Mouse (Mus musculus): ENCODE results near the gene Il6ra. TPM values are rescaled to one million over a fixed set of nuclear protein-coding genes. Genes with fewer than 3 reads are reported as not detected.

The Il6ra gene
- polyA plus RNA-seq, 1 experiment: not detected

- no peaks in the 10 kb centered on the region; the same call in 1 of the 2 replicates for H3K4me1 ChIP-seq (ENCODE audit: control insufficient read depth, insufficient read depth, low read length)
- H3K27ac ChIP-seq (ENCODE audit: insufficient read depth, low read depth, low read length): no peak overlapping the region
- H3K4me3 ChIP-seq (ENCODE audit: insufficient read depth, low read depth, low read length): no peak overlapping the region
- 70% methylated on average over 8 of the region's 8 CpGs for WGBS
- TF ChIP-seq CTCF (IDR thresholded peaks at IDR 0.05; ENCODE audit: insufficient read depth, low read depth, low read length): no peak
- no peak for TF ChIP-seq POLR2A (IDR thresholded peaks at IDR 0.05; ENCODE audit: insufficient read depth, low read depth, low read length)
Observed at GRCm38 (mm10) chr3:89882556-89883181, 30.3 kb downstream of the Il6ra start.

GRCm38 (mm10) chr3:89880036-89880851 lies 32.8 kb downstream of the Il6ra start:
- Histone ChIP-seq H3K27ac (ENCODE audit: insufficient read depth, low read depth, low read length) (no peak overlapping the region), H3K4me3 (ENCODE audit: insufficient read depth, low read depth, low read length) (no peak overlapping the region), H3K4me1 (ENCODE audit: control insufficient read depth, insufficient read depth, low read length) (no peaks in the 10 kb centered on the region; the same call in 1 of the 2 replicates)
- WGBS: 77% methylated on average over 5 of the region's 5 CpGs
- TF ChIP-seq POLR2A (IDR thresholded peaks at IDR 0.05; ENCODE audit: insufficient read depth, low read depth, low read length) (no peak), CTCF (IDR thresholded peaks at IDR 0.05; ENCODE audit: insufficient read depth, low read depth, low read length) (no peak)

GRCm38 (mm10) chr3:89879326-89879725 lies 33.7 kb downstream of the Il6ra start:
- Histone ChIP-seq H3K4me3 (ENCODE audit: insufficient read depth, low read depth, low read length) (no peak overlapping the region), H3K27ac (ENCODE audit: insufficient read depth, low read depth, low read length) (no peak overlapping the region), H3K4me1 (ENCODE audit: control insufficient read depth, insufficient read depth, low read length) (no peaks in the 10 kb centered on the region; the same call in 1 of the 2 replicates)
- TF ChIP-seq POLR2A (IDR thresholded peaks at IDR 0.05; ENCODE audit: insufficient read depth, low read depth, low read length): no peak
- no peak for TF ChIP-seq CTCF (IDR thresholded peaks at IDR 0.05; ENCODE audit: insufficient read depth, low read depth, low read length)
- 73% methylated on average over 3 of the region's 3 CpGs for WGBS

DNA sequence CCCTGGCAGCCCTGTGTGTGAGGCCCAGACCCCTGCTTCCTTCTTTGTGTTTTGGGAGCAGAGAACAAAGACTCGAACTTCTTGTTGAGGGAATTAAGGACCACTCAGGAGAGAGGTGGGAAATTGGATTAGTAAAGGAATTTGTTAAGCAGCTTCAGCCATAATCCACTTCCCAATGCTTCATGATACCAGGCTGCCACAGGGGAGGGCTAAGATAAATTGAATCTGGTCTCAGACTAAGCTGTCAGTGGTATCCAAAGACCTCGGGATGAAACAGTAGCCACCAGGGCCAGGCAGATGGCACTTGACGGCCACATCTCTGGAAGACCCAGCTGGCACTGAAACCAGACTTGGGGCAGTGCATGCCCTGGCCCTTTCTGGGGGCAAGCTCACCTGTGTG lies 34.5 kb downstream of the Il6ra start:
- H3K27ac ChIP-seq (ENCODE audit: insufficient read depth, low read depth, low read length): no peak overlapping the region
- WGBS: 50% methylated on average over 3 of the region's 3 CpGs
- no peak for TF ChIP-seq CTCF (IDR thresholded peaks at IDR 0.05; ENCODE audit: insufficient read depth, low read depth, low read length)
- TF ChIP-seq POLR2A (IDR thresholded peaks at IDR 0.05; ENCODE audit: insufficient read depth, low read depth, low read length): no peak
- H3K4me1 ChIP-seq (ENCODE audit: control insufficient read depth, insufficient read depth, low read length): no peaks in the 10 kb centered on the region; the same call in 1 of the 2 replicates
- no peak overlapping the region for H3K4me3 ChIP-seq (ENCODE audit: insufficient read depth, low read depth, low read length)

DNA sequence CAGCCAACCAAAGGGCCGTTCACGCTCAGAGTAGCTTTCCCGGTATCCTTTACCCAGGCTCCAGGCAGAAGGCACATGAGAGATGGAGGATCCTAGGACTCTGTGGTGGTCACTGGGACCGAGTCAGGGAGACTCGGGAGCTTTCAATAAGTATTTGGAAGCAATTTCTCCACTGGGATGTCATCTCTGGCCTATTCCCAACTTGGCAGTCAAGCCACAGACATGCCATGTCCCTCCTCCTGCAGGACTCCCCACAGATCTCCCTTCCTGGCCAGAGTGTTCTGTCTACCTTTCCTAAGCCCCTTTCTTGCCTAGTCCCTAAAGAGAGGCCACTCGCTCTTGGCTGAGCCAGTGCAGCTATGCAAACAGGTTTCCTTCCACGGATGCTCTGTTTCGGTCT lies 35.9 kb downstream of the Il6ra start:
- TF ChIP-seq POLR2A (IDR thresholded peaks at IDR 0.05; ENCODE audit: insufficient read depth, low read depth, low read length) (no peak), CTCF (IDR thresholded peaks at IDR 0.05; ENCODE audit: insufficient read depth, low read depth, low read length) (no peak)
- 84% methylated on average over 8 of the region's 8 CpGs for WGBS
- no peak overlapping the region for H3K4me3 ChIP-seq (ENCODE audit: insufficient read depth, low read depth, low read length)

GRCm38 (mm10) chr3:89876469-89876868 lies 36.5 kb downstream of the Il6ra start:
- TF ChIP-seq POLR2A (IDR thresholded peaks at IDR 0.05; ENCODE audit: insufficient read depth, low read depth, low read length): no peak
- TF ChIP-seq CTCF (IDR thresholded peaks at IDR 0.05; ENCODE audit: insufficient read depth, low read depth, low read length): no peak
- Histone ChIP-seq H3K27ac (ENCODE audit: insufficient read depth, low read depth, low read length) (no peak overlapping the region), H3K4me3 (ENCODE audit: insufficient read depth, low read depth, low read length) (no peak overlapping the region), H3K4me1 (ENCODE audit: control insufficient read depth, insufficient read depth, low read length) (no peaks in the 10 kb centered on the region; the same call in 1 of the 2 replicates)
- 71% methylated on average over 4 of the region's 4 CpGs for WGBS

More for the DNA sequence above, 35.9 kb downstream of the Il6ra start:
- Histone ChIP-seq H3K4me1 (ENCODE audit: control insufficient read depth, insufficient read depth, low read length) (no peaks in the 10 kb centered on the region; the same call in 1 of the 2 replicates), H3K27ac (ENCODE audit: insufficient read depth, low read depth, low read length) (no peak overlapping the region)

- 79% methylated on average over 8 of the region's 8 CpGs for WGBS
- Histone ChIP-seq H3K4me1 (ENCODE audit: control insufficient read depth, insufficient read depth, low read length) (no peaks in the 10 kb centered on the region; the same call in 1 of the 2 replicates), H3K4me3 (ENCODE audit: insufficient read depth, low read depth, low read length) (no peak overlapping the region), H3K27ac (ENCODE audit: insufficient read depth, low read depth, low read length) (no peak overlapping the region)
- TF ChIP-seq CTCF (IDR thresholded peaks at IDR 0.05; ENCODE audit: insufficient read depth, low read depth, low read length) (no peak), POLR2A (IDR thresholded peaks at IDR 0.05; ENCODE audit: insufficient read depth, low read depth, low read length) (no peak)
Observed at GRCm38 (mm10) chr3:89875781-89876180, 37.2 kb downstream of the Il6ra start.

GRCm38 (mm10) chr3:89875021-89875420 lies 38.0 kb downstream of the Il6ra start:
- Histone ChIP-seq H3K4me3 (ENCODE audit: insufficient read depth, low read depth, low read length) (no peak overlapping the region), H3K27ac (ENCODE audit: insufficient read depth, low read depth, low read length) (no peak overlapping the region), H3K4me1 (ENCODE audit: control insufficient read depth, insufficient read depth, low read length) (no peaks in the 10 kb centered on the region; the same call in 1 of the 2 replicates)
- WGBS: 44% methylated on average over 9 of the region's 9 CpGs
- TF ChIP-seq CTCF (IDR thresholded peaks at IDR 0.05; ENCODE audit: insufficient read depth, low read depth, low read length): no peak
- TF ChIP-seq POLR2A (IDR thresholded peaks at IDR 0.05; ENCODE audit: insufficient read depth, low read depth, low read length): no peak

DNA sequence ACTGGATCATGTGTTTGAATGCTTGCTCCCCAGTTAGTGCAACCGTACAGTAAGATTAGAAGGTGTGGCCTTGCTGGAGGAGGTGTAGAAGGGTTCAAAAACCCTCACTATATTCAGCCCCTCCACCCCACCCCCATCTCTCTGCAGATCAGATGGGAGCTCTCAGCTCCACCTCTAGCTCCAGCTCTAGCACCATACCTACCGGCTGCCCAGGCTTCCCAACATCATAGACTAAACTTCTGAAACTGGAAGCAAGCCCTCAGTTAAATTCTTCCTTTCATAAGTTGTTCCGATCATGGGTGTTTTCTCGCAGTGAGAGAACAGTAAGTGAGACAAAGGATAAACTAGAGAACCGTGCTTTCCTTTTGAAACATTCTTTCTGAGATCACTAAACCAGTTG lies 38.9 kb downstream of the Il6ra start:
- Histone ChIP-seq H3K4me1 (ENCODE audit: control insufficient read depth, insufficient read depth, low read length) (no peaks in the 10 kb centered on the region; the same call in 1 of the 2 replicates), H3K27ac (ENCODE audit: insufficient read depth, low read depth, low read length) (no peak overlapping the region), H3K4me3 (ENCODE audit: insufficient read depth, low read depth, low read length) (no peak overlapping the region)
- WGBS: 86% methylated on average over 5 of the region's 5 CpGs
- TF ChIP-seq CTCF (IDR thresholded peaks at IDR 0.05; ENCODE audit: insufficient read depth, low read depth, low read length): no peak
- no peak for TF ChIP-seq POLR2A (IDR thresholded peaks at IDR 0.05; ENCODE audit: insufficient read depth, low read depth, low read length)

Data from olfactory bulb, adult 2 months (tissue).